Mouse (Mus musculus): ENCODE measurements at regions not wholly inside any gene's neighbourhood (a gene's known extent, or its start where the extent isn't known, plus 50 kb on each side); places are given as distances from the start of the nearest gene placed in this dataset.

DNA sequence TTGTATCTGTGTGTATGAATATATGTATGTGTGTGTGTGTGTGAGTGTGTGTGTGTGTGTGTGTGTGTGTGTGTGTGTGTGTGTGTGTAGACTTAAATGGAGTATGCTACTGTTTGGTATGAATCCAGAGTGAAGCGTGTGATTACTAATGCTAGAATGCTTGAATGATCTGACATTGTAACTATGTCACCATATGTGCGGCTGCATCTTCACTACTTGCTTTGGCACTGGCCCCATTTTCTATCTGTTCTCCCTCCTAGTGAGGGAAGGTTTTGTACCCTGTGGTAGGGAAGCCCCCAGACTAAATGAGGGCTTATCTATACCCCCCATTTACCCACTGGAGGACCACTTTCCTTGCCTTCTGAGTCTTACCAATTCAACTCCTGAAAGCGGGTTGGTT, 74.2 kb upstream of the Olig3 start:
- no peak for TF ChIP-seq GATA1 (IDR thresholded peaks at IDR 0.05; ENCODE audit: low read length)
- no peak for TF ChIP-seq TAL1 (IDR thresholded peaks at IDR 0.05; ENCODE audit: low read length)
